Comparison of ENCODE assay signal across 1 mouse cellular context in genomic region chr11:23007166-23007480, GRCm38 (mm10).
TF ChIP-seq lines count a peak whose summit lies in the region.

No protein-coding gene starts in this region.

TF ChIP-seq in ES-E14, 5 proteins besides CTCF, POLR2A, EP300 and RAD21 (continued from another document):
- TF ChIP-seq HCFC1 (IDR thresholded peaks at IDR 0.05; ENCODE audit: borderline replicate concordance, insufficient read depth, low read length), result no peak
- no peak for TF ChIP-seq MAFK (IDR thresholded peaks at IDR 0.05; ENCODE audit: insufficient read depth, low read depth, low read length)
- TF ChIP-seq CHD2 (IDR thresholded peaks at IDR 0.05; ENCODE audit: low read depth, low read length), result no peak
- TF ChIP-seq ZC3H11A (IDR thresholded peaks at IDR 0.05; ENCODE audit: borderline replicate concordance, low read depth, low read length), result no peak
TF ChIP-seq in ES-E14: peak in this region for 0.
